ENCODE assay signal across 18 mouse cellular contexts in the genomic region with DNA sequence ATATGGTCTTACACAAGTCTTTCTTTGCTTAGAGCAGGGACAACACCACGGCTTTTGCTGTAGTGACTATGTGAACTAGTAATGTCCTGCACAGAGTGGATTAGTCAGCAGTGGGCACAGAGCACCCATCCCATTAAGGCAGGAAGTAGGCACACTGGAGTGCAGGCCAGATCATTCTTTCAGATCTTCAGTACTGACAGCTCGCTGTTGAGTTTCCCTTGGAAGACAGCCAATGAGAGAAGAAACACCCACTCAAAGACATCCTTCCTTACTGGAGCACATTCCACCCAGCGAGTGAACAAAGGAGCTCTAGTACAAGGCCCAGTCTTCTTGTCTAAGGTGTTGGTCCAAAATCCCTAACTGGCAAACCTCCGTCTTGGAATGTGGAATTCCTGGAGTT. TPM values are rescaled to one million over a fixed set of nuclear protein-coding genes. Genes with fewer than 3 reads are reported as not detected.
DNase-seq lines count a peak whose midpoint lies in the region; ATAC-seq lines count a peak whose summit lies in the region.
"Had no signal": no experiment of that assay in that cellular context is flagged by ENCODE, and none has a peak within 500 bp of the region (broad histone marks: within the 10 kb centered on the region; RNA-seq: fewer than 3 reads in every experiment).

No protein-coding gene starts in this region.

- no peak for DNase-seq in frontal cortex, postnatal 25 days (ENCODE audit: low spot score in 2 of 2)
- peak; percentile 4 for DNase-seq in 3134 (ENCODE audit: extremely low read depth, insufficient read length, low spot score)
- DNase-seq in brain, adult 2 months (ENCODE audit: low read depth, low spot score) = peak; percentile 4
- peak; percentile 19 for DNase-seq in lung, postnatal 14 days
- DNase-seq in cerebellum, adult 18-20 months = no peak
- DNase-seq in adrenal gland, postnatal 4 days (ENCODE audit: low spot score in 2 of 2) = no peak
- DNase-seq: cerebellum, adult 11 months; cerebellum, postnatal 25 days; heart, postnatal 10 days; spleen, adult 18-20 months had no signal

- no peak overlapping the region for H3K9ac ChIP-seq in intestine, embryonic 16.5 days (ENCODE audit: low read depth, low read length)
- H3K9ac ChIP-seq: hindbrain, embryonic 13.5 days; limb, embryonic 15.5 days; neural tube, embryonic 12.5 days; stomach, embryonic 15.5 days had no signal

- no peaks in the 10 kb centered on the region for H3K4me1 ChIP-seq in intestine, embryonic 16.5 days (ENCODE audit: control insufficient read depth, insufficient read depth, low read length)
- H3K4me1 ChIP-seq: hindbrain, embryonic 13.5 days; limb, embryonic 15.5 days; neural tube, embryonic 12.5 days; stomach, embryonic 15.5 days had no signal

- no peak overlapping the region for H3K4me3 ChIP-seq in intestine, embryonic 16.5 days (ENCODE audit: low read length)
- H3K4me3 ChIP-seq: hindbrain, embryonic 13.5 days; limb, embryonic 15.5 days; neural tube, embryonic 12.5 days; stomach, embryonic 15.5 days had no signal

- peak; percentile 62; the same call in 1 of the 2 replicates for ATAC-seq in frontal cortex, adult (ENCODE audit: low TSS enrichment)
- no peak for ATAC-seq in intestine, embryonic 16.5 days
- ATAC-seq: forebrain, embryonic 16.5 days; Patski had no signal

- H3K27me3 ChIP-seq in intestine, embryonic 16.5 days (replicated peaks; ENCODE audit: control insufficient read depth, insufficient read depth, low read length) = no peaks in the 10 kb centered on the region
- H3K27me3 ChIP-seq: hindbrain, embryonic 13.5 days; limb, embryonic 15.5 days; neural tube, embryonic 12.5 days; Patski; stomach, embryonic 15.5 days had no signal

- H3K9me3 ChIP-seq in intestine, embryonic 16.5 days (ENCODE audit: control insufficient read depth, low read length) = no peaks in the 10 kb centered on the region
- H3K9me3 ChIP-seq: hindbrain, embryonic 13.5 days; limb, embryonic 15.5 days; neural tube, embryonic 12.5 days; stomach, embryonic 15.5 days had no signal

- no peak overlapping the region for H3K4me2 ChIP-seq in intestine, embryonic 16.5 days (ENCODE audit: low read depth, low read length)
- H3K4me2 ChIP-seq: hindbrain, embryonic 13.5 days; limb, embryonic 15.5 days; neural tube, embryonic 12.5 days; stomach, embryonic 15.5 days had no signal

- 73% methylated on average over 4 of the region's 4 CpGs for WGBS in intestine, embryonic 16.5 days

- H3K27ac ChIP-seq in intestine, embryonic 16.5 days (ENCODE audit: low read length) = no peak overlapping the region
- H3K27ac ChIP-seq: hindbrain, embryonic 13.5 days; limb, embryonic 15.5 days; neural tube, embryonic 12.5 days; stomach, embryonic 15.5 days had no signal

- no peaks in the 10 kb centered on the region for H3K36me3 ChIP-seq in intestine, embryonic 16.5 days (ENCODE audit: control insufficient read depth, insufficient read depth, low read length)
- H3K36me3 ChIP-seq: hindbrain, embryonic 13.5 days; limb, embryonic 15.5 days; neural tube, embryonic 12.5 days; stomach, embryonic 15.5 days had no signal

RNA-seq across cellular contexts. Expression of gene Adgrg6, which starts 53.6 kb away (rescaled TPM):
- 1 to 10 TPM; 3.8 to 6.0 TPM for total RNA-seq in adrenal gland, postnatal 4 days (2021)
- 1.4 and 2.0 TPM in 2 replicates for polyA plus RNA-seq in intestine, embryonic 16.5 days (2015; fragmentation: Nextera tagmentation; extraction: Ambion mirVana)

Comparison
In these comparisons a context has a peak if more than half of its experiments do, and no peak if none do; other contexts are left out.
1. DNase-seq: peak in 3134 (single experiment), brain, adult 2 months (single experiment) and lung, postnatal 14 days (single experiment); none in frontal cortex, postnatal 25 days (0 of 2), cerebellum, adult 18-20 months (0 of 2) and adrenal gland, postnatal 4 days (0 of 2).